Comparison of ENCODE assay signal across 29 mouse cellular contexts in genomic region chr11:89009496-89009895, GRCm38 (mm10). TPM values are rescaled to one million over a fixed set of nuclear protein-coding genes. Genes with fewer than 3 reads are reported as not detected.
A peak's percentile ranks its signal among the peaks of the same experiment; 100 is the strongest.
DNase-seq lines count a peak whose midpoint lies in the region; ATAC-seq and TF ChIP-seq lines count a peak whose summit lies in the region.
"Had no signal": no experiment of that assay in that cellular context is flagged by ENCODE, and none has a peak within 500 bp of the region (broad histone marks: within the 10 kb centered on the region; RNA-seq: fewer than 3 reads in every experiment).

No protein-coding gene starts in this region.

- H3K27ac ChIP-seq in lung, embryonic 16.5 days (ENCODE audit: low read length): no peak overlapping the region
- H3K27ac ChIP-seq in intestine, embryonic 15.5 days: no peak overlapping the region
- no peak overlapping the region for H3K27ac ChIP-seq in liver, embryonic 14.5 days
- H3K27ac ChIP-seq in stomach, postnatal 0 days (replicated peaks): no peak overlapping the region
- H3K27ac ChIP-seq in midbrain, embryonic 10.5 days (replicated peaks): no peak overlapping the region
- H3K27ac ChIP-seq: heart, adult 2 months; hindbrain, embryonic 14.5 days; limb, embryonic 12.5 days; midbrain, embryonic 13.5 days had no signal

- no peak overlapping the region for H3K4me3 ChIP-seq in lung, embryonic 16.5 days (ENCODE audit: low read length)
- no peak overlapping the region for H3K4me3 ChIP-seq in intestine, embryonic 15.5 days (replicated peaks)
- no peak overlapping the region for H3K4me3 ChIP-seq in liver, embryonic 14.5 days (ENCODE audit: insufficient read depth in 1 of 2, low read depth in 2 of 2, low read length in 2 of 2)
- no peak overlapping the region for H3K4me3 ChIP-seq in stomach, postnatal 0 days (ENCODE audit: low read depth, low read length)
- no peak overlapping the region for H3K4me3 ChIP-seq in midbrain, embryonic 10.5 days
- H3K4me3 ChIP-seq: heart, adult 2 months; limb, embryonic 12.5 days; midbrain, embryonic 13.5 days had no signal

- no peak overlapping the region for H3K9ac ChIP-seq in lung, embryonic 16.5 days (ENCODE audit: low read length)
- no peak overlapping the region for H3K9ac ChIP-seq in intestine, embryonic 15.5 days
- H3K9ac ChIP-seq in liver, embryonic 14.5 days (replicated peaks): no peak overlapping the region
- H3K9ac ChIP-seq in stomach, postnatal 0 days (ENCODE audit: low read length): no peak overlapping the region
- H3K9ac ChIP-seq: hindbrain, embryonic 14.5 days; limb, embryonic 12.5 days; midbrain, embryonic 13.5 days had no signal

- peak; percentile 52; the same call in 1 of the 2 replicates for ATAC-seq in lung, embryonic 16.5 days (ENCODE audit: low read depth)
- 0 out of 2 replicates have a peak, but pooled peaks have one; percentile 45 for ATAC-seq in intestine, embryonic 15.5 days
- ATAC-seq in liver, embryonic 14.5 days (ENCODE audit: insufficient read depth): peak; percentile 39; the same call in 1 of the 2 replicates
- ATAC-seq in stomach, postnatal 0 days (ENCODE audit: low FRiP score, low TSS enrichment): peak; percentile 70
- ATAC-seq: forebrain, embryonic 14.5 days; inflammation-experienced regulatory T-cells, adult 6 months; midbrain, embryonic 13.5 days had no signal

- no peak for TF ChIP-seq CTCF in liver, embryonic 14.5 days (IDR thresholded peaks at IDR 0.05; ENCODE audit: low read depth)
- no peak for TF ChIP-seq CTCF in stomach, postnatal 0 days (IDR thresholded peaks at IDR 0.05; ENCODE audit: low read depth)

- H3K9me3 ChIP-seq in lung, embryonic 16.5 days (ENCODE audit: control insufficient read depth, low read length): no peaks in the 10 kb centered on the region
- no peaks in the 10 kb centered on the region for H3K9me3 ChIP-seq in intestine, embryonic 15.5 days
- no peaks in the 10 kb centered on the region for H3K9me3 ChIP-seq in liver, embryonic 14.5 days (ENCODE audit: control insufficient read depth, low read length)
- no peaks in the 10 kb centered on the region for H3K9me3 ChIP-seq in stomach, postnatal 0 days (ENCODE audit: control insufficient read depth, low read length)
- H3K9me3 ChIP-seq in midbrain, embryonic 10.5 days (replicated peaks): no peaks in the 10 kb centered on the region
- H3K9me3 ChIP-seq: limb, embryonic 12.5 days; midbrain, embryonic 13.5 days had no signal

- no peaks in the 10 kb centered on the region for H3K4me1 ChIP-seq in lung, embryonic 16.5 days (replicated peaks; ENCODE audit: control insufficient read depth, insufficient read depth, low read length)
- H3K4me1 ChIP-seq in intestine, embryonic 15.5 days (replicated peaks): no peaks in the 10 kb centered on the region
- H3K4me1 ChIP-seq in liver, embryonic 14.5 days (replicated peaks; ENCODE audit: control insufficient read depth in 2 of 2, insufficient read depth in 2 of 2, low read length in 1 of 2): peaks cover 0 to 11% of the 10 kb centered on the region in 2 experiments; a peak in 2 of 4 replicates
- H3K4me1 ChIP-seq in stomach, postnatal 0 days (replicated peaks; ENCODE audit: control insufficient read depth, insufficient read depth): no peaks in the 10 kb centered on the region
- H3K4me1 ChIP-seq in midbrain, embryonic 10.5 days: no peaks in the 10 kb centered on the region
- H3K4me1 ChIP-seq: limb, embryonic 12.5 days; midbrain, embryonic 13.5 days had no signal

- no peak for DNase-seq in lung, postnatal 36 days
- no peak for DNase-seq in liver, embryonic 14.5 days (ENCODE audit: low read depth in 3 of 3, low spot score in 3 of 3)
- DNase-seq in stomach, postnatal 0 days (ENCODE audit: low spot score): peak; percentile 71
- DNase-seq in midbrain, embryonic 10.5 days (ENCODE audit: low spot score): no peak
- DNase-seq in kidney, postnatal 25 days: no peak
- DNase-seq: adrenal gland, postnatal 10 days; cerebellum, adult 2 months; cerebellum, postnatal 36 days; embryo, embryonic 11 days; gastrocnemius, postnatal 14 days; heart, adult 2 months; kidney, adult 9 months; kidney, postnatal 36 days; lung, adult 2 months; right cerebral cortex, postnatal 25 days; thymus, adult 2 months; thymus, postnatal 4 days had no signal

- no peaks in the 10 kb centered on the region for H3K27me3 ChIP-seq in lung, embryonic 16.5 days (ENCODE audit: control insufficient read depth, insufficient read depth, low read depth, low read length)
- H3K27me3 ChIP-seq in intestine, embryonic 15.5 days (replicated peaks): no peaks in the 10 kb centered on the region
- H3K27me3 ChIP-seq in liver, embryonic 14.5 days (ENCODE audit: control insufficient read depth, insufficient read depth, low read length): no peaks in the 10 kb centered on the region
- no peaks in the 10 kb centered on the region for H3K27me3 ChIP-seq in stomach, postnatal 0 days (ENCODE audit: control insufficient read depth, insufficient read depth, low read length)
- H3K27me3 ChIP-seq in midbrain, embryonic 10.5 days (ENCODE audit: low read depth, poor library complexity, severe bottlenecking): no peaks in the 10 kb centered on the region
- H3K27me3 ChIP-seq: limb, embryonic 12.5 days; midbrain, embryonic 13.5 days had no signal

- no peak overlapping the region for H3K4me2 ChIP-seq in lung, embryonic 16.5 days (ENCODE audit: low read depth, low read length)
- H3K4me2 ChIP-seq in intestine, embryonic 15.5 days (replicated peaks): no peak overlapping the region
- no peak overlapping the region for H3K4me2 ChIP-seq in liver, embryonic 14.5 days (ENCODE audit: low read depth)
- H3K4me2 ChIP-seq in stomach, postnatal 0 days (replicated peaks; ENCODE audit: low read depth): no peak overlapping the region
- H3K4me2 ChIP-seq: hindbrain, embryonic 14.5 days; limb, embryonic 12.5 days; midbrain, embryonic 13.5 days had no signal

- H3K36me3 ChIP-seq in lung, embryonic 16.5 days (ENCODE audit: control insufficient read depth, insufficient read depth, low read length): peaks cover 28% of the 10 kb centered on the region
- H3K36me3 ChIP-seq in intestine, embryonic 15.5 days: peaks cover 29% of the 10 kb centered on the region
- peaks cover 92% of the 10 kb centered on the region for H3K36me3 ChIP-seq in liver, embryonic 14.5 days (replicated peaks; ENCODE audit: control insufficient read depth, insufficient read depth, low read depth)
- H3K36me3 ChIP-seq in stomach, postnatal 0 days (ENCODE audit: control insufficient read depth, insufficient read depth, low read length): peaks cover 19% of the 10 kb centered on the region
- no peaks in the 10 kb centered on the region for H3K36me3 ChIP-seq in midbrain, embryonic 10.5 days
- H3K36me3 ChIP-seq: limb, embryonic 12.5 days; midbrain, embryonic 13.5 days had no signal

- WGBS in lung, embryonic 16.5 days: 68% methylated on average over 7 of the region's 7 CpGs
- WGBS in intestine, embryonic 15.5 days: 59% methylated on average over 7 of the region's 7 CpGs
- WGBS in liver, embryonic 14.5 days (ENCODE audit: insufficient replicate concordance): 77% methylated on average over 7 of the region's 7 CpGs
- 44% methylated on average over 7 of the region's 7 CpGs for WGBS in stomach, postnatal 0 days
- WGBS in midbrain, embryonic 10.5 days: 84% methylated on average over 7 of the region's 7 CpGs

- TF ChIP-seq EP300 in liver, embryonic 14.5 days (IDR thresholded peaks at IDR 0.05; ENCODE audit: low read depth): no peak
- TF ChIP-seq EP300 in stomach, postnatal 0 days (optimal IDR thresholded peaks at IDR 0.05): no peak

RNA-seq across cellular contexts. Expression of gene Trim25, which starts 10.3 kb away (rescaled TPM):
- 24.2 and 27.3 TPM in 2 replicates for polyA plus RNA-seq in lung, embryonic 16.5 days (2015; fragmentation: Nextera tagmentation; extraction: Ambion mirVana)
- 27.8 and 29.0 TPM in 2 replicates for polyA plus RNA-seq in intestine, embryonic 15.5 days (2015; fragmentation: Nextera tagmentation; extraction: Ambion mirVana)
- polyA plus RNA-seq in liver, embryonic 14.5 days (2012; rRNA removed): 7.4 and 9.5 TPM in 2 replicates
- 10.8 and 11.0 TPM in 2 replicates for polyA plus RNA-seq in liver, embryonic 14.5 days (2014; fragmentation: Nextera tagmentation; extraction: Ambion mirVana)
- 28.3 and 29.5 TPM in 2 replicates for polyA plus RNA-seq in stomach, postnatal 0 days (2015; fragmentation: Nextera tagmentation; extraction: Ambion mirVana)
- polyA plus RNA-seq in midbrain, embryonic 10.5 days (2016; fragmentation: Nextera tagmentation; extraction: Ambion mirVana): 3.0 and 3.3 TPM in 2 replicates

RNA-seq across cellular contexts. Expression of gene Coil, which starts 39.4 kb away (rescaled TPM):
- 11.9 and 13.7 TPM in 2 replicates for polyA plus RNA-seq in lung, embryonic 16.5 days (2015; fragmentation: Nextera tagmentation; extraction: Ambion mirVana)
- polyA plus RNA-seq in intestine, embryonic 15.5 days (2015; fragmentation: Nextera tagmentation; extraction: Ambion mirVana): 12.4 and 13.9 TPM in 2 replicates
- 2.7 and 4.0 TPM in 2 replicates for polyA plus RNA-seq in liver, embryonic 14.5 days (2012; rRNA removed)
- 2.6 and 2.8 TPM in 2 replicates for polyA plus RNA-seq in liver, embryonic 14.5 days (2014; fragmentation: Nextera tagmentation; extraction: Ambion mirVana)
- polyA plus RNA-seq in stomach, postnatal 0 days (2015; fragmentation: Nextera tagmentation; extraction: Ambion mirVana): 5.9 and 6.2 TPM in 2 replicates
- polyA plus RNA-seq in midbrain, embryonic 10.5 days (2016; fragmentation: Nextera tagmentation; extraction: Ambion mirVana): 29.9 and 30.3 TPM in 2 replicates

RNA-seq across cellular contexts. Expression of gene Elobl, which starts 42.8 kb away (rescaled TPM):
- not detected in 2 replicates for polyA plus RNA-seq in lung, embryonic 16.5 days (2015; fragmentation: Nextera tagmentation; extraction: Ambion mirVana)
- not detected in 2 replicates for polyA plus RNA-seq in intestine, embryonic 15.5 days (2015; fragmentation: Nextera tagmentation; extraction: Ambion mirVana)
- not detected in 2 replicates for polyA plus RNA-seq in liver, embryonic 14.5 days (2012; rRNA removed)
- not detected in 2 replicates for polyA plus RNA-seq in liver, embryonic 14.5 days (2014; fragmentation: Nextera tagmentation; extraction: Ambion mirVana)
- polyA plus RNA-seq in stomach, postnatal 0 days (2015; fragmentation: Nextera tagmentation; extraction: Ambion mirVana): not detected in 2 replicates
- not detected in 2 replicates for polyA plus RNA-seq in midbrain, embryonic 10.5 days (2016; fragmentation: Nextera tagmentation; extraction: Ambion mirVana)
- polyA plus RNA-seq: C2C12; cerebellum, adult 2 months; embryonic facial prominence, embryonic 14.5 days; forebrain, embryonic 14.5 days; heart, adult 2 months; heart, embryonic 14.5 days; hindbrain, embryonic 14.5 days; limb, embryonic 12.5 days; midbrain, embryonic 13.5 days; neural tube, embryonic 11.5 days; stomach, embryonic 14.5 days had no signal

RNA-seq across cellular contexts. Expression of gene Scpep1, which starts 54.2 kb away (rescaled TPM):
- 89.8 and 90.8 TPM in 2 replicates for polyA plus RNA-seq in lung, embryonic 16.5 days (2015; fragmentation: Nextera tagmentation; extraction: Ambion mirVana)
- polyA plus RNA-seq in intestine, embryonic 15.5 days (2015; fragmentation: Nextera tagmentation; extraction: Ambion mirVana): 131 and 142 TPM in 2 replicates
- polyA plus RNA-seq in liver, embryonic 14.5 days (2012; rRNA removed): 11.3 and 15.9 TPM in 2 replicates
- 35.1 and 37.7 TPM in 2 replicates for polyA plus RNA-seq in liver, embryonic 14.5 days (2014; fragmentation: Nextera tagmentation; extraction: Ambion mirVana)
- 67.2 and 67.8 TPM in 2 replicates for polyA plus RNA-seq in stomach, postnatal 0 days (2015; fragmentation: Nextera tagmentation; extraction: Ambion mirVana)
- polyA plus RNA-seq in midbrain, embryonic 10.5 days (2016; fragmentation: Nextera tagmentation; extraction: Ambion mirVana): 75.5 and 81.0 TPM in 2 replicates

RNA-seq across cellular contexts. Expression of gene Dgke, which starts 57.2 kb away (rescaled TPM):
- 4.5 and 5.1 TPM in 2 replicates for polyA plus RNA-seq in lung, embryonic 16.5 days (2015; fragmentation: Nextera tagmentation; extraction: Ambion mirVana)
- polyA plus RNA-seq in intestine, embryonic 15.5 days (2015; fragmentation: Nextera tagmentation; extraction: Ambion mirVana): 3.2 TPM in 2 replicates
- polyA plus RNA-seq in liver, embryonic 14.5 days (2012; rRNA removed): 0.55 and 0.63 TPM in 2 replicates
- polyA plus RNA-seq in liver, embryonic 14.5 days (2014; fragmentation: Nextera tagmentation; extraction: Ambion mirVana): 0.37 and 0.39 TPM in 2 replicates
- 1.9 and 2.2 TPM in 2 replicates for polyA plus RNA-seq in stomach, postnatal 0 days (2015; fragmentation: Nextera tagmentation; extraction: Ambion mirVana)
- 4.2 and 6.1 TPM in 2 replicates for polyA plus RNA-seq in midbrain, embryonic 10.5 days (2016; fragmentation: Nextera tagmentation; extraction: Ambion mirVana)
